Mouse (Mus musculus): ENCODE data around the gene Styx. TPM values are rescaled to one million over a fixed set of nuclear protein-coding genes. Genes with fewer than 3 reads are reported as not detected.

Styx gene
- polyA plus RNA-seq (2015; fragmentation: Nextera tagmentation; extraction: Ambion mirVana) = 44.5 and 66.6 TPM in 2 replicates

DNA sequence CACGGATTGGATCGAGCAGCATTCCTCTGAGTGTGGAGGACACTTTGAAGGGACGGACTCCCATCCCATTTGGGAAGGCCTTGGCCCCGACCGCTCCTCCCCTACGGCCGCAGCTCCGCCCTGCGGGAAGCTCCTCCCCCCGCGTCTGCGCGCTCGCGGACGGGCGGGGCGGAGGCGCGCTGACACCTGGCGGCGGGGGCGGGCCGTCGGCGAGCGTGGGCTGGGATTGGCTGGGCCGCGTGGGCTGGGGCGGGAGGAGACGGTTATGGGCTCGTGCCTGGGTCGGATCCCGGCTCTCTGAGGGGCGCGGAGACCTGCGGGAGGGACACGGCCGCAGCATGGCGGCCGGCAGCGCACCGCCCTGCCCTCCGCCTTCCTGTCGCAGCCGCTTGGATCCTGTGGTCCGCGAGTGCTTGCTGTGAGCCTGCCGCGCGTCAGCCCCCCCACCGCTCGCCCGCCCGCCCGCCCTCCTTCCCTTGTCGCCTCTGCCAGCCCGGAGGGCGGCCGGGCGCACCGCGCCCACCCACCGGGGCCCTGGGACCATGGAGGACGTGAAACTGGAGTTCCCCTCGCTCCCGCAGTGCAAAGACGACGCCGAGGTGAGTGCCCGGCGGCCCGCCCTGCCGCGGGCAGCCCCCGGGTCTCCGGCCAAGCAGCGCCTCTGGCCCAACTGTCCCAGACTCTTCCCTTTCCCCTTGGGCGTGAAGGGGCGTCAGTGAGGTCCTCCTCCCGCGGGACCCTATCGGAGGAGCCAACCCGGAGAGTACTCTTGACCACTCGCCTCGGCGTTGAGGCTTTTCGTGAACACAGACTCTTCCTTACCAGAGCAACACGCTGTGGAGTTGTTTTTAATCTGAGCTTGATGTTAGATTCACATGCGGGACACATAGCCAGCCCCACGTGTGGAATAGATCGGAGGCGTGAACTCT, at the start of gene Styx:
TSS of gene Styx (plus strand) at position 163 of the 929 bp plus-strand sequence.

DNA sequence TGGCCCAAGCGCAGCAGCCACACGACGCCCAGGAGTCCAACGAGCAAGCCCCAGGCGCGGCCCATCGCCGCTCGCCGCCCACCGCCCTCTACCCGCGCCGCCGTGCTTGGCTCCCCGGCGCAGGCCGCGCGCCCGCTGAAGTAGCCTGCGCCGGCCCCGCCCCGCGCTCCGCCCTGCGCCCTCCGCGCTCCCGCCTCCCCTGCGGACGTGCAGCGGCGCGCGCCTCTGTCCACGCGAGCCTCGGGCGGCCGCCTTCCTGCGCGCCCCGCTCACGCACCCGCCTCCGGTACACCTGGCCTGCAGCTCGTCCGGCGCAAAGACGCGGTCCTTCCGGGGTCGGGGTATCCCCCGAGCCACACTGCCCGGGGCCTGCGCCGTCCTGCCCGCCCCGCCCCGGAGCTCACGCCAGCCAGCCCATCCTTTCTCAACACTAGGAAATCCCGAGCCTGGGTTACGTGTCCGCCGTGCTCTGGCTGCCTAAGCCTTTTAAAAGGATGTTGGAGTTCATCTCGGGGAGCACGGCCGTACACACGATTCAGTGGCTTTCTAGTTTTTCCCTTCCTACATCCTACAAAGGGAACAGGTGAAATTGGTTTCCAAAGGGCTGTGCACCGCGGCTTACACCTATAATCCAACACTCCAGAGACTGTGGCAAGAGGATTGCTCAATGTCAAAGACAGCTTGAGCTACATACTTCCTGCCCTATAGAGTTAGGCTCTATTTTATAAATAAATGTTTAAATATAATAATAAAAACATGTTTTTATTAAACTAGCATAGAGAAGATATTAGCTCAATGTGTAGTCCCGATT, 32.3 kb upstream of the Styx start, which contains the start of gene Ero1l:
TSS of gene Ero1l (minus strand) at position 346 of the 811 bp plus-strand sequence.

DNA sequence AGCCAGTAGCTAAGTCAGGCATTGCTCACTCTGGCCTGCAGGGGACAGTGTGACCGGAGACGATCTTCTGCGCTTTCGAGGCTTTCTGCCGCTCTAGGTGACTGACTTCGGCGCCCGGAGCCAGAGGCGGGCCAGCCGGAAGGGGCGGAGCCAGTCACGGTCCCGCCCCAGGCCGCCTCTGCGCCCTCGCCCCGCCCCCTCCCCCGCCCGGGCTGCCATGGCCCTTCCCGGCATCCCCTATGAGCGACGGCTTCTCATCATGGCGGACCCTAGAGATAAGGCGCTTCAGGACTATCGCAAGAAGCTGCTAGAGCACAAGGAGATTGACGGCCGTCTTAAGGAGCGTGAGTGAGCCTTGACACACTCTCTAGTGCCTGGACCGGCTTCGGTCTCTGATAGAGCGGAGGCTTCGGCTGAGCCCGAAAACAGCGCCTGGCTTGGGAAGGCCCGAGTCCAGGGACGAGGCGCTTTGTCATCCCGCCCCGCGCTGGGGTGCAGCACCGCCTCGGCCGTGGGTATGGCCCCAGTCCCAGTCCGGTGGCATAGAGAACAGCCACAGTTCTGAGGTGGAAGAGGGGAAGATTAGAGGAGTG, 21.2 kb upstream of the Styx start, which contains the start of gene Psmc6:
TSS of gene Psmc6 (plus strand) at position 200 of the 593 bp plus-strand sequence.

DNA sequence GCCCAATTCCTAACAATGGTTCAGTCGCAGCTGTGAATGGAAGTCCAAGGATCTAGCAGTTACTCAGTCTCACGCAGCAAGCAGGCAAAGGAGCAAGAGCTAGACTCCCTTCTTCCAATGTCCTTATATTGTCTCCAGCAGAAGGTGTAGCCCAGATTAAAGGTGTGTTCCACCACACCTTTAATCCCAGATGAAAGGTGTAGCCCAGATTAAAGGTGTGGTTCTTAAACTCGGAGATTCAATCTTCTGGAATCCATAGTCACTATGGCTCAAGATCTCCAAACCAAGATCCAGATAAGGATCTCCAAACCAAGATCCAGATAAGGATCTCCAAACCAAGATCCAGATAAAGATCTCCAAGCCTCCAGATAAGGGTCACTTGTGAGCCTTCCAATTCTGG, 53.9 kb downstream of the Styx start, which contains the start of gene Gnpnat1:
TSS of gene Gnpnat1 (minus strand) at position 101 of the 400 bp plus-strand sequence.

Small RNA genes within 50 kb of the gene (microRNA-seq; reads per million reads assigned to microRNA genes)
- gene Gm25353 (ENCODE audit: borderline replicate concordance, insufficient number of aligned reads) = not detected

Other genes starting within 250 kb of the Styx start
- 1.8 and 2.4 TPM in 2 replicates for gene Gpr137c, start 131.4 kb upstream of the Styx start, polyA plus RNA-seq (2015; fragmentation: Nextera tagmentation; extraction: Ambion mirVana)
- gene Txndc16, start 130.8 kb upstream of the Styx start, polyA plus RNA-seq (2015; fragmentation: Nextera tagmentation; extraction: Ambion mirVana) = 16.6 and 25.2 TPM in 2 replicates
- gene Ero1l, start 32.3 kb upstream of the Styx start, polyA plus RNA-seq (2015; fragmentation: Nextera tagmentation; extraction: Ambion mirVana) = 23.1 and 33.6 TPM in 2 replicates
- gene Psmc6, start 21.3 kb upstream of the Styx start, polyA plus RNA-seq (2015; fragmentation: Nextera tagmentation; extraction: Ambion mirVana) = 169 and 217 TPM in 2 replicates
- gene Gnpnat1, start 53.8 kb downstream of the Styx start, polyA plus RNA-seq (2015; fragmentation: Nextera tagmentation; extraction: Ambion mirVana) = 46.3 and 55.0 TPM in 2 replicates
- gene Fermt2, start 179.0 kb downstream of the Styx start, polyA plus RNA-seq (2015; fragmentation: Nextera tagmentation; extraction: Ambion mirVana) = 114 and 131 TPM in 2 replicates

Data from adrenal gland, postnatal 0 days (tissue).